Mouse (Mus musculus): ENCODE results near the gene Fank1.
"Not testable (repeated sequence)": the region's sequence is repeated elsewhere in the genome, so short reads cannot be mapped to it uniquely, and the experiment has no call there.

Gene Fank1

GRCm38 (mm10) chr7:133842079-133842478, 65.4 kb downstream of the Fank1 start:
- no peak for DNase-seq

- no peak for DNase-seq
Observed at GRCm38 (mm10) chr7:133847175-133847574, 70.5 kb downstream of the Fank1 start.

- no peak for DNase-seq
Observed at GRCm38 (mm10) chr7:133848180-133848579, 71.5 kb downstream of the Fank1 start.

- DNase-seq: no peak
Observed at GRCm38 (mm10) chr7:133850735-133851134, 74.1 kb downstream of the Fank1 start.

- peak; percentile 51 for DNase-seq
Observed at GRCm38 (mm10) chr7:133856278-133856677, 79.6 kb downstream of the Fank1 start.

- peak; percentile 4 for DNase-seq
Observed at GRCm38 (mm10) chr7:133858506-133858905, 81.8 kb downstream of the Fank1 start.

GRCm38 (mm10) chr7:133859548-133859947, 82.9 kb downstream of the Fank1 start:
- no peak for DNase-seq

- no peak for DNase-seq
Observed at GRCm38 (mm10) chr7:133862233-133862632, 85.6 kb downstream of the Fank1 start.

GRCm38 (mm10) chr7:133862723-133863122, 86.1 kb downstream of the Fank1 start:
- DNase-seq: no peak

- no peak for DNase-seq
Observed at GRCm38 (mm10) chr7:133863151-133863550, 86.5 kb downstream of the Fank1 start.

- DNase-seq: no peak
Observed at GRCm38 (mm10) chr7:133863684-133864083, 87.0 kb downstream of the Fank1 start.

- DNase-seq: no peak
Observed at GRCm38 (mm10) chr7:133870265-133870664, 93.6 kb downstream of the Fank1 start.

GRCm38 (mm10) chr7:133872701-133873100, 96.0 kb downstream of the Fank1 start:
- no peak for DNase-seq

- no peak for DNase-seq
Observed at GRCm38 (mm10) chr7:133876139-133876538, 99.5 kb downstream of the Fank1 start.

- DNase-seq: no peak
Observed at GRCm38 (mm10) chr7:133876646-133877342, 100.1 kb downstream of the Fank1 start.

- no peak for DNase-seq
Observed at GRCm38 (mm10) chr7:133879761-133880160, 103.1 kb downstream of the Fank1 start.

- DNase-seq: not testable (repeated sequence)
Observed at GRCm38 (mm10) chr7:133884759-133885431, 108.2 kb downstream of the Fank1 start.

- DNase-seq: no peak
Observed at GRCm38 (mm10) chr7:133888926-133889920, 112.6 kb downstream of the Fank1 start.

- no peak for DNase-seq
Observed at GRCm38 (mm10) chr7:133889986-133890385, 113.3 kb downstream of the Fank1 start.

GRCm38 (mm10) chr7:133891298-133891697, 114.6 kb downstream of the Fank1 start:
- no peak for DNase-seq

- DNase-seq: no peak
Observed at GRCm38 (mm10) chr7:133891796-133892195, 115.1 kb downstream of the Fank1 start.

GRCm38 (mm10) chr7:133899391-133899790, 122.7 kb downstream of the Fank1 start:
- no peak for DNase-seq

- no peak for DNase-seq
Observed at GRCm38 (mm10) chr7:133908966-133909365, 132.3 kb downstream of the Fank1 start.
